Mouse (Mus musculus) midbrain, postnatal 0 days (tissue): ENCODE data around the gene Pemt. TPM values are rescaled to one million over a fixed set of nuclear protein-coding genes. Genes with fewer than 3 reads are reported as not detected.
A peak's percentile ranks its signal among the peaks of the same experiment; 100 is the strongest.
"Not testable (repeated sequence)": the region's sequence is repeated elsewhere in the genome, so short reads cannot be mapped to it uniquely, and the experiment has no call there.

Experiments
- ATAC-seq: fragments of 200-750 bp; cut with Nextera tagmentation; 2 replicates; pipeline ENCODE4 v1.8.0; 2017; ENCODE audit warnings: moderate number of reproducible peaks, mild to moderate bottlenecking, moderate TSS enrichment, moderate library complexity; ENCODE audit not compliant: low FRiP score
- DNase-seq: peaks from one replicate; pipeline ENCODE4 v3.0.0-alpha.2; 2015; ENCODE audit warnings: low spot score
- H3K27ac ChIP-seq: fragments of 300-500 bp; sonication (generic); 2 replicates; pipeline ENCODE4 v1.5.1; 2014; ENCODE audit warnings: low read depth, mild to moderate bottlenecking, low read length, mixed read lengths
- H3K27me3 ChIP-seq: fragments of 300-500 bp; sonication (generic); 2 replicates; pipeline ENCODE4 v1.6.1; 2014; ENCODE audit warnings: low read length, control low read depth, mixed read lengths; ENCODE audit not compliant: insufficient read depth
- H3K36me3 ChIP-seq: fragments of 300-500 bp; sonication (generic); 2 replicates; pipeline ENCODE4 v1.6.1; 2014; ENCODE audit warnings: low read length, control low read depth, mixed read lengths; ENCODE audit not compliant: insufficient read depth
- H3K4me1 ChIP-seq: fragments of 300-500 bp; sonication (generic); 2 replicates; pipeline ENCODE4 v1.6.1; 2014; ENCODE audit warnings: mild to moderate bottlenecking, control low read depth, antibody characterized with exemption, low read length, mixed read lengths; ENCODE audit not compliant: insufficient read depth
- H3K4me2 ChIP-seq: fragments of 300-500 bp; sonication (generic); 2 replicates; pipeline ENCODE4 v1.6.1; 2014; ENCODE audit warnings: low read depth, mild to moderate bottlenecking, low read length, mixed read lengths; ENCODE audit not compliant: poor library complexity, severe bottlenecking
- H3K4me3 ChIP-seq: fragments of 300-500 bp; sonication (generic); 2 replicates; pipeline ENCODE4 v1.5.1; 2014; ENCODE audit warnings: low read depth, mild to moderate bottlenecking, low read length, moderate library complexity
- H3K9ac ChIP-seq: fragments of 300-500 bp; sonication (generic); replicated peaks from 2 replicates; pipeline ENCODE4 v1.6.1; 2014; ENCODE audit warnings: mild to moderate bottlenecking, low read length, moderate library complexity, mixed read lengths; ENCODE audit not compliant: poor library complexity, severe bottlenecking
- H3K9me3 ChIP-seq: fragments of 300-500 bp; sonication (generic); 2 replicates; pipeline ENCODE4 v1.6.1; 2016; ENCODE audit warnings: low read length, control low read depth
- CTCF ChIP-seq: IDR thresholded peaks from 2 replicates; pipeline ENCODE4 v1.5.1; 2016; ENCODE audit warnings: antibody characterized with exemption, mild to moderate bottlenecking
- WGBS: fragments of 180-500 bp; shearing (Covaris S2); extraction: QIAGEN DNeasy Blood & Tissue Kit; methylation state at CpG from one replicate; pipeline ENCODE4 v1.1.7; 2014; 5-methylcytosine and 5-hydroxymethylcytosine counted together
- polyA plus RNA-seq: library from polyadenylated mRNA; unstranded; fragments of >200 nt; fragmentation: Nextera tagmentation; extraction: Ambion mirVana; gene quantifications from 2 replicates; pipeline ENCODE4 v1.2.1, GENCODE M21; 2015
- total RNA-seq: library from RNA; depleted of rRNA; stranded (reverse); fragments of >200 nt; gene quantifications from 2 replicates; pipeline ENCODE4 v1.2.3, GENCODE M21; 2014

The Pemt gene
- total and polyA plus RNA-seq, 2 experiments from 2014 or later: 10.9 to 12.7 TPM

DNA sequence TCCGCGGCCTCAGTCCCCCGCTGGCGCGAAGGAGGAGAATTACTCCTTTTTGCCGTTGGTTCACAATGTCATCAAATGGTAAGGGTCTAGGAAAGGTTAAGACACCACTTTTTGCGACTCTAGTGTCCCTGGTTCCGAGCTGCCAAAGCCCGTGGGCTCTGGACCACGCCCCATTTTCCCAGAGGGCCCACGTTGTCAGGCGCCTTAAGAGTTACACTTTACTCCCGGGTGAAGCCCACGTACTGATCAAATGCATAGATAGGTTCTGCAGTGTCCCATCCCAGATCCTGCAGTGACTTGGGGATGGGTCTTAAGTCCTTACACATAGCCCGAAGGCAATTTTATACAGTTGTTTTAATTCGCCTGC is 97.9 kb downstream of the Pemt start:
- Histone ChIP-seq H3K36me3 (no peaks in the 10 kb centered on the region), H3K4me3 (peak overlapping the region; percentile 85), H3K9ac (peak overlapping the region; percentile 87), H3K4me2 (peak overlapping the region; percentile 85), H3K9me3 (no peaks in the 10 kb centered on the region), H3K4me1 (peaks cover 11% of the 10 kb centered on the region), H3K27ac (peak overlapping the region; percentile 79), H3K27me3 (no peaks in the 10 kb centered on the region)
- ATAC-seq (peak; percentile 45; the same call in 1 of the 2 replicates), DNase-seq (peak; percentile 26)
- TF ChIP-seq CTCF: no peak
- WGBS: 2% methylated on average over 16 of the region's 16 CpGs

DNA sequence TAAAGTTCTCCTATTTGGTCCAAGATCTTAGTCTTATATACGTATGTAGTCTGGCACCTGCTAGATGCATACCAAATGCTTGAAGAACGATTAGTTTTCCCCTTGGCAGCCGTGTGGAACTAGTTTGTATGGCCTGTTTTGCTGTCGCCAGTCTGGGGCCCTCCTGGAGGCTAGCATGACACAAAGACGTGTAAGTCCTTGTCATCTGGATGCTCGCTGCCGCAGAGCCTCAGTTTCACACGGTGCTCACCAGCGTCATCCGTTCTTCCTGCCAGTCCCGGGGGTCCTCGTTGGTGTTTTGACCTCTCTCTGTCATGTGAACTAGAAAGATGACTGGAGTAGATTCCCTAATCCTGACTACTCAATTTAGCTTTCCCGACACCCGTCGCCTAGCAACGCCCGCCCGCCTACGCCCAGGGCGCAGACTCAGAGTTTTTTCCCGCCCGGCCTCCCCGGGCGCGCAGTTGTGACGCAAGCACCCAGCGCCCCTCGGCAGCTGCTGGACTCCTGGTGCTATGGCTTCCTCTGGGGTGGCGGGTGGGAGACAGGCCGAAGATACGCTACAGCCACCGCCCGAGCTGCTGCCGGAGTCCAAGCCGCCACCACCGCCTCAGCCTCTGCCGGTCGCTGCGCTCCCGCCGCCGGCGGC is 98.4 kb downstream of the Pemt start, which contains the start of gene Med9:
Gene Med9 (plus strand): TSS at position 455 of the 649 bp plus-strand sequence.
- under 1% methylated on average over 43 of the region's 43 CpGs for WGBS
- H3K9ac ChIP-seq: peak within 1 kb of the TSS; percentile 87
- peak within 1 kb of the TSS; percentile 85 for H3K4me2 ChIP-seq
- H3K36me3 ChIP-seq: no peaks in the 10 kb centered on the region
- H3K27ac ChIP-seq: peak within 1 kb of the TSS; percentile 79
- no peaks in the 10 kb centered on the region for H3K27me3 ChIP-seq
- peaks cover 11% of the 10 kb centered on the region for H3K4me1 ChIP-seq
- H3K9me3 ChIP-seq: no peaks in the 10 kb centered on the region
- DNase-seq: peak; percentile 96
- TF ChIP-seq CTCF: no peak
- H3K4me3 ChIP-seq: peak within 1 kb of the TSS; percentile 85
- ATAC-seq: peak; percentile 95

- not testable (repeated sequence) for ATAC-seq, H3K36me3 ChIP-seq, H3K27ac ChIP-seq, H3K27me3 ChIP-seq, DNase-seq, H3K9me3 ChIP-seq, H3K4me3 ChIP-seq, H3K9ac ChIP-seq, H3K4me2 ChIP-seq
- 90% methylated on average over 9 of the region's 10 CpGs for WGBS
- H3K4me1 ChIP-seq: peaks cover 11% of the 10 kb centered on the region
Measured at GRCm38 (mm10) chr11:59944855-59945254, 101.4 kb downstream of the Pemt start.

DNA sequence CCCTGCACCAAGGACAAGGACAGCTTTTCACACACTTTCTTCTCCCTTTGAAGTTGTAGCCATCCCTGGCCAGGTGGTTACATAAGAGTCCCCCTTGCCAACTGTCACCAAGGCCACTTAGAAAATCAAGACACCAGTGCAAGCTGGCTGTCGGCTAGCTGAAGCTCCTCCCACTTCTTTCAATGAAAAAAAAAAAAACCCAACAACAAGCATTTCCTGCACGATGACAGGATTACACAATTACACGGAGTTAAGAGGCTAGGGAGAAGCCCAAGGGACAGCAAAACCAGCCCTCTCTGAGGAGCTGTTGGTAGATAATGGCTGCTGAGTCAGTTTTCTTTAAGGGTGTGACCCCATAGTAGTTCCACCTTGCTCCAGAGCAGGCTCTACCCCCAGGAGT is 104.9 kb downstream of the Pemt start:
- Histone ChIP-seq H3K9me3 (no peaks in the 10 kb centered on the region), H3K27ac (no peak overlapping the region), H3K4me1 (no peaks in the 10 kb centered on the region), H3K4me3 (no peak overlapping the region), H3K36me3 (no peaks in the 10 kb centered on the region), H3K4me2 (no peak overlapping the region), H3K27me3 (no peaks in the 10 kb centered on the region), H3K9ac (no peak overlapping the region)
- WGBS: 5% methylated on average over 3 of the region's 3 CpGs
- DNase-seq (no peak), ATAC-seq (no peak)
- no peak for TF ChIP-seq CTCF

DNA sequence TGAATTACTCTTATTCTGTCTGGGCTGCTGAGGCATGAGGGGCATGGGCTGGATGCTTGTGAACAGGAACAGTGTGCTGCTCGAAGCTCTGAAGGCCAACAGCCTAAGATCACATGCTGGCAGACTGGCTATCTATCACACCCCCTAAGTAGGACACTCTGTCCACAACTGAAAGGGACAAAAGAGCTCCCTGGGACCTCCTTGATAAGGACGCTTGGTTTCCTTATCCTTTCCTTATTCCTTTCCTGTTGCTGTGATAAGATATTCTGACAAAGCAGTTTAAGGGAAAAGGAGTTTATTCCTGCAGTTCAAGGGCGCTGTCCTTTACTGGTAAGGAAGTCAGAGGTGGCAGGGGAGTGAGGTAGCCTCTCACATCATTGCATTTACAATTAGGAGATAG is 105.6 kb downstream of the Pemt start:
- Histone ChIP-seq H3K9ac (no peak overlapping the region), H3K4me2 (no peak overlapping the region), H3K4me3 (no peak overlapping the region), H3K27me3 (no peaks in the 10 kb centered on the region), H3K36me3 (no peaks in the 10 kb centered on the region), H3K27ac (no peak overlapping the region), H3K9me3 (no peaks in the 10 kb centered on the region), H3K4me1 (no peaks in the 10 kb centered on the region)
- 73% methylated on average over 3 of the region's 3 CpGs for WGBS
- no peak for TF ChIP-seq CTCF
- DNase-seq (no peak), ATAC-seq (no peak)

- H3K4me3 ChIP-seq: no peak overlapping the region
- H3K9me3 ChIP-seq: no peaks in the 10 kb centered on the region
- ATAC-seq (no peak), DNase-seq (no peak)
- 85% methylated on average over 1 of the region's 1 CpGs for WGBS
- H3K27ac ChIP-seq: no peak overlapping the region
- no peaks in the 10 kb centered on the region for H3K36me3 ChIP-seq
- H3K4me2 ChIP-seq: no peak overlapping the region
- H3K27me3 ChIP-seq: no peaks in the 10 kb centered on the region
- no peak for TF ChIP-seq CTCF
- no peak overlapping the region for H3K9ac ChIP-seq
- H3K4me1 ChIP-seq: no peaks in the 10 kb centered on the region
Measured at GRCm38 (mm10) chr11:59939821-59940220, 106.5 kb downstream of the Pemt start.
